Mouse (Mus musculus): Measurements from ENCODE around the gene Atf7ip.

DNA sequence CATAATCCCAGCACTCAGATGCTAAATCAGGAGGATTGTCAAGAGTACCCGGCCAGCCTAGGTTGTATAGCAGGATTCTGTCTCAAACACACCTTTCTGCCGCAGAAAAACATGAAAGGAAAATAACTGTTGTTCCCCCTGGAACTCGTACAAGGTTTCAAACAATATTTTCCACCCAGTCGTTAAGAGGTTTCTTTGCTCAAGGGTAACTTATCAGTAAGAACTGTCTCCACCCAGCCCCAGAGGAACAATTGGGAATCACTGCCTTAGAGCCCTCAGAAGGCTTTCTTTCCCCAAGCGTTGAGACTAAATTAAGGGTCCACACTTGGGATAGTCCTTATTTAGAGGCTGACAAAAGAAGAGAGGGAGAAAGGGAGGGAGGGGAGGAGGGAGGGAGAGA lies 34.4 kb upstream of the Atf7ip start:
- TF ChIP-seq CTCF (IDR thresholded peaks at IDR 0.05; ENCODE audit: borderline replicate concordance, extremely low read depth, insufficient read depth, insufficient read length), result no peak
- TF ChIP-seq POLR2A (IDR thresholded peaks at IDR 0.05; ENCODE audit: borderline replicate concordance, extremely low read depth, insufficient read depth, insufficient read length, poor library complexity, severe bottlenecking), result no peak
